Mouse (Mus musculus) 3134 (cell line): ENCODE data around the gene Tbx6.
A peak's percentile ranks its signal among the peaks of the same experiment; 100 is the strongest.

ENCODE experiments used
- DNase-seq: peaks from one replicate; pipeline ENCODE4 v3.0.0-alpha.2; 2011; ENCODE audit warnings: low spot score; ENCODE audit not compliant: insufficient read length; ENCODE audit errors: extremely low read depth

Gene Tbx6

GRCm38 (mm10) chr7:126780971-126781635 lies at the start of gene Tbx6:
TSS of gene Tbx6 (plus strand) at chr7:126781483.
- DNase-seq, result no peak

- DNase-seq, result no peak
Observed at GRCm38 (mm10) chr7:126736122-126736521, 45.2 kb upstream of the Tbx6 start.

GRCm38 (mm10) chr7:126739551-126739950 lies 41.7 kb upstream of the Tbx6 start:
- DNase-seq, result no peak

GRCm38 (mm10) chr7:126740132-126740735 lies 41.0 kb upstream of the Tbx6 start:
- DNase-seq, result no peak

- DNase-seq, result no peak
Observed at GRCm38 (mm10) chr7:126740977-126741376, 40.3 kb upstream of the Tbx6 start.

- DNase-seq, result no peak
Observed at GRCm38 (mm10) chr7:126741452-126741851, 39.8 kb upstream of the Tbx6 start.

- DNase-seq, result no peak
Observed at GRCm38 (mm10) chr7:126741964-126742482, 39.3 kb upstream of the Tbx6 start.

- DNase-seq, result no peak
Observed at GRCm38 (mm10) chr7:126746066-126746465, 35.2 kb upstream of the Tbx6 start.

- DNase-seq, result no peak
Observed at GRCm38 (mm10) chr7:126746798-126747197, 34.5 kb upstream of the Tbx6 start.

GRCm38 (mm10) chr7:126748824-126749223 lies 32.5 kb upstream of the Tbx6 start:
- no peak for DNase-seq

GRCm38 (mm10) chr7:126749582-126750343 lies 31.5 kb upstream of the Tbx6 start:
- DNase-seq, result no peak

GRCm38 (mm10) chr7:126754866-126755265 lies 26.4 kb upstream of the Tbx6 start:
- DNase-seq, result peak; percentile 55

- no peak for DNase-seq
Observed at GRCm38 (mm10) chr7:126758539-126758938, 22.7 kb upstream of the Tbx6 start.

GRCm38 (mm10) chr7:126759050-126759671 lies 22.1 kb upstream of the Tbx6 start, which contains the start of gene Mapk3:
TSS of gene Mapk3 (plus strand) at chr7:126759601.
- peak; percentile 78 for DNase-seq

- no peak for DNase-seq
Observed at GRCm38 (mm10) chr7:126759672-126760390, 21.5 kb upstream of the Tbx6 start.

- peak; percentile 52 for DNase-seq
Observed at GRCm38 (mm10) chr7:126760391-126760802, 20.9 kb upstream of the Tbx6 start.

GRCm38 (mm10) chr7:126760956-126761355 lies 20.3 kb upstream of the Tbx6 start:
- DNase-seq, result no peak

GRCm38 (mm10) chr7:126761529-126762067 lies 19.7 kb upstream of the Tbx6 start:
- no peak for DNase-seq

- DNase-seq, result no peak
Observed at GRCm38 (mm10) chr7:126762471-126763008, 18.7 kb upstream of the Tbx6 start.

- DNase-seq, result no peak
Observed at GRCm38 (mm10) chr7:126765540-126765939, 15.7 kb upstream of the Tbx6 start.
